Mouse (Mus musculus): ENCODE results near the gene 1110004F10Rik. TPM values are rescaled to one million over a fixed set of nuclear protein-coding genes. Genes with fewer than 3 reads are reported as not detected.

The 1110004F10Rik gene
- polyA plus RNA-seq (2014; fragmentation: Nextera tagmentation; extraction: Ambion mirVana): 275 and 286 TPM in 2 replicates

- Histone ChIP-seq H3K4me1 (ENCODE audit: insufficient read depth) (no peaks in the 10 kb centered on the region), H3K27me3 (ENCODE audit: insufficient read depth, low read length) (peaks cover 42% of the 10 kb centered on the region), H3K36me3 (ENCODE audit: insufficient read depth) (no peaks in the 10 kb centered on the region), H3K27ac (ENCODE audit: low read depth) (no peak within 1 kb of the TSS), H3K4me2 (peak within 1 kb of the TSS; percentile 99), H3K9ac (peak within 1 kb of the TSS; percentile 24; the same call in 1 of the 2 replicates), H3K9me3 (ENCODE audit: low read depth, low read length) (no peaks in the 10 kb centered on the region), H3K4me3 (ENCODE audit: low read depth, low read length) (peak within 1 kb of the TSS; percentile 50)
- WGBS: under 1% methylated on average over 11 of the region's 11 CpGs
- DNase-seq: peak; percentile 14
- 0 out of 2 replicates have a peak, but pooled peaks have one; percentile 19 for ATAC-seq (ENCODE audit: insufficient read depth)
- no peak for TF ChIP-seq CTCF (IDR thresholded peaks at IDR 0.05; ENCODE audit: low read depth)
These were observed at the start of gene 1110004F10Rik for GRCm38 (mm10) chr7:116039196-116039537. Gene 1110004F10Rik, plus strand, starts transcription at chr7:116039397.

DNA sequence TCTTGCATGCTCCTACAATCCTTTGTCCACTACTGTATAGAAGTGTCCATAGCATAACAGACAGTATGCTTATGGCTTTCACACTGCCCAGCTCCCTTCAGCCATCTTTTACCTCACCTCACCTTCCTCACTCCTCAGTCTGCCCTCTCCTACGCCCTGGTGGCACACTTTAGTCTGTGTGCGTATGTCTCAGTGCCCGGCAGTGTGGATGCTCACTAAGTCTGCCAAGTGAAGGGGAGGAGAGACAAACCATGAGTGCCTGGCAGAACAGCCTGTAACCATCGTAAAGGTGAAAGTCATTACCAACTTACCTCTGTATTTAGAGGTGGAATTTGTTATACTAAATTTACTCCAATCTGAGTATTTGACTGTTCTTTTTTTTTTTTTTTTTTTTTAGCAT is 36.5 kb upstream of the 1110004F10Rik start:
- ATAC-seq (ENCODE audit: insufficient read depth) (no peak), DNase-seq (no peak)
- Histone ChIP-seq H3K9me3 (ENCODE audit: low read depth, low read length) (no peaks in the 10 kb centered on the region), H3K4me1 (ENCODE audit: insufficient read depth) (no peaks in the 10 kb centered on the region), H3K27ac (ENCODE audit: low read depth) (no peak overlapping the region), H3K4me3 (ENCODE audit: low read depth, low read length) (no peak overlapping the region), H3K4me2 (no peak overlapping the region), H3K36me3 (ENCODE audit: insufficient read depth) (no peaks in the 10 kb centered on the region), H3K9ac (no peak overlapping the region), H3K27me3 (ENCODE audit: insufficient read depth, low read length) (no peaks in the 10 kb centered on the region)
- WGBS: 82% methylated on average over 4 of the region's 4 CpGs
- no peak for TF ChIP-seq CTCF (IDR thresholded peaks at IDR 0.05; ENCODE audit: low read depth)

GRCm38 (mm10) chr7:116029991-116030390 is 9.2 kb upstream of the 1110004F10Rik start:
- H3K27me3 ChIP-seq (ENCODE audit: insufficient read depth, low read length): 0 out of 2 replicates have a peak, but pooled peaks cover 3% of the 10 kb centered on the region
- WGBS: 63% methylated on average over 3 of the region's 3 CpGs
- 0 out of 2 replicates have a peak, but pooled peaks cover 7% of the 10 kb centered on the region for H3K4me1 ChIP-seq (ENCODE audit: insufficient read depth)
- no peak for TF ChIP-seq CTCF (IDR thresholded peaks at IDR 0.05; ENCODE audit: low read depth)
- H3K4me3 ChIP-seq (ENCODE audit: low read depth, low read length): peak overlapping the region; percentile 56
- peak overlapping the region; percentile 98 for H3K4me2 ChIP-seq
- H3K9me3 ChIP-seq (ENCODE audit: low read depth, low read length): no peaks in the 10 kb centered on the region
- DNase-seq: no peak
- H3K9ac ChIP-seq: 0 out of 2 replicates have a peak overlapping the region, but pooled peaks have one; percentile 76
- H3K27ac ChIP-seq (ENCODE audit: low read depth): peak overlapping the region; percentile 90; the same call in 1 of the 2 replicates
- H3K36me3 ChIP-seq (ENCODE audit: insufficient read depth): no peaks in the 10 kb centered on the region
- ATAC-seq (ENCODE audit: insufficient read depth): no peak

DNA sequence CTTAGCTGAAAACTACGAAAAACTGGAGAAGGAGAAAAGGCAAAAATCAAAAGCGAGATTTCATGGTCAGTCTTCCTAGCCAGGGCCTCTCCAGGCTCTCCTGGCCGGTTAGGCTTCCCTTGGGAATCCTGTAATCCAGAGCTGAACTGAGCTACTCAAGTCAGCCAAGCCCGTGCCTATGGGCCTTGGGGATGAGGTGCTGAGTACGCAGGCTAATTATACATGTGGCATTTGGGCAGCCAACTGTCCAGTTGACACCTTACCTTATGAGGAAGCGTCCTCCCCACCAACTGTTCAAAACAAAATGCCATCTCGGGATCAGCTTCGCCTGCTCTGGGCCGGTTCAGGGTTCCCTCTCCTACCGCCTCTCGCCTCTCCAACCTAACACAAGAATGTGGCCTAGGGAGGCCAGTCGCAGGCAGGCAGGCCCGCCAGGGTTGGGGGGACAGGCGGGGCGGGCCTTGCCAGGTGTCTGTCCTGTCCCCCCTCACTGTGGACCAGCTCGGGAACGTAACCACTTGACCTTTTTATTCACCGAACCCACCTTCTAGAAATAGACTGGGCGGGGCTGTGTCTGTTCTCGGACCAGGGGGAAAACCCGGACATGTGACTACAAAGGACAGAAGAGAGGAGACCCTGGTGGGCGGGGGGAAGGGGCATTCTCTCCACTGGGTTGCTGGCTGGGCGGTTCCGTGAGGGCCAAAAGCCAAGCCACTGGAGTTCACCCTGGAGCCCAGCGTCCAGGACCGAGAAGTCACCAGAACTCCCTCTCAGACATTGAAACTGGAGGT is 8.4 kb upstream of the 1110004F10Rik start:
- Histone ChIP-seq H3K4me2 (peak overlapping the region; percentile 98), H3K36me3 (ENCODE audit: insufficient read depth) (no peaks in the 10 kb centered on the region), H3K9ac (peak overlapping the region; percentile 76), H3K4me3 (ENCODE audit: low read depth, low read length) (peak overlapping the region; percentile 56), H3K27ac (ENCODE audit: low read depth) (peak overlapping the region; percentile 90), H3K27me3 (ENCODE audit: insufficient read depth, low read length) (peaks cover 7% of the 10 kb centered on the region), H3K4me1 (ENCODE audit: insufficient read depth) (0 out of 2 replicates have a peak, but pooled peaks cover 7% of the 10 kb centered on the region), H3K9me3 (ENCODE audit: low read depth, low read length) (no peaks in the 10 kb centered on the region)
- DNase-seq (peak; percentile 40), ATAC-seq (ENCODE audit: insufficient read depth) (peak; percentile 18; the same call in 1 of the 2 replicates)
- WGBS: 20% methylated on average over 26 of the region's 26 CpGs
- TF ChIP-seq CTCF (IDR thresholded peaks at IDR 0.05; ENCODE audit: low read depth): no peak

DNA sequence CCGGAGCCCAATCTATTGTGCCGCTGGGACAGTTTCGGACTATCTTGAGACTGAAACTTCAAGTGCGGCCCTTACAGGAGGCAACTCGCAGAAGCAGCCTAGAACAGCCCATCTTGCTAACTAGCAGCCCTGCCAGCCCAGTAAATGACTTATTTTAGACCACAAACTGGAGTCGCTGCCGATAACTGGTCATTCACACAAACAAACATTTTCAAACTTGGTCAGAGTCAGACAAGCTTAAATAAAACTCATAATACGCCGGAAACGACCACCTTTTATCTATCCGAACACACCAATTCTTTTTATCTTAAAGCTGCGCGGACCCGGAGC is 7.8 kb upstream of the 1110004F10Rik start:
- no peaks in the 10 kb centered on the region for H3K36me3 ChIP-seq (ENCODE audit: insufficient read depth)
- H3K27ac ChIP-seq (ENCODE audit: low read depth): peak overlapping the region; percentile 90
- ATAC-seq (ENCODE audit: insufficient read depth) (peak; percentile 12; the same call in 1 of the 2 replicates), DNase-seq (peak; percentile 68)
- peaks cover 13% of the 10 kb centered on the region for H3K27me3 ChIP-seq (ENCODE audit: insufficient read depth, low read length)
- peak overlapping the region; percentile 76 for H3K9ac ChIP-seq
- H3K4me2 ChIP-seq: peak overlapping the region; percentile 98
- H3K4me1 ChIP-seq (ENCODE audit: insufficient read depth): 0 out of 2 replicates have a peak, but pooled peaks cover 7% of the 10 kb centered on the region
- H3K9me3 ChIP-seq (ENCODE audit: low read depth, low read length): no peaks in the 10 kb centered on the region
- WGBS: under 1% methylated on average over 14 of the region's 14 CpGs
- no peak for TF ChIP-seq CTCF (IDR thresholded peaks at IDR 0.05; ENCODE audit: low read depth)
- peak overlapping the region; percentile 56 for H3K4me3 ChIP-seq (ENCODE audit: low read depth, low read length)

DNA sequence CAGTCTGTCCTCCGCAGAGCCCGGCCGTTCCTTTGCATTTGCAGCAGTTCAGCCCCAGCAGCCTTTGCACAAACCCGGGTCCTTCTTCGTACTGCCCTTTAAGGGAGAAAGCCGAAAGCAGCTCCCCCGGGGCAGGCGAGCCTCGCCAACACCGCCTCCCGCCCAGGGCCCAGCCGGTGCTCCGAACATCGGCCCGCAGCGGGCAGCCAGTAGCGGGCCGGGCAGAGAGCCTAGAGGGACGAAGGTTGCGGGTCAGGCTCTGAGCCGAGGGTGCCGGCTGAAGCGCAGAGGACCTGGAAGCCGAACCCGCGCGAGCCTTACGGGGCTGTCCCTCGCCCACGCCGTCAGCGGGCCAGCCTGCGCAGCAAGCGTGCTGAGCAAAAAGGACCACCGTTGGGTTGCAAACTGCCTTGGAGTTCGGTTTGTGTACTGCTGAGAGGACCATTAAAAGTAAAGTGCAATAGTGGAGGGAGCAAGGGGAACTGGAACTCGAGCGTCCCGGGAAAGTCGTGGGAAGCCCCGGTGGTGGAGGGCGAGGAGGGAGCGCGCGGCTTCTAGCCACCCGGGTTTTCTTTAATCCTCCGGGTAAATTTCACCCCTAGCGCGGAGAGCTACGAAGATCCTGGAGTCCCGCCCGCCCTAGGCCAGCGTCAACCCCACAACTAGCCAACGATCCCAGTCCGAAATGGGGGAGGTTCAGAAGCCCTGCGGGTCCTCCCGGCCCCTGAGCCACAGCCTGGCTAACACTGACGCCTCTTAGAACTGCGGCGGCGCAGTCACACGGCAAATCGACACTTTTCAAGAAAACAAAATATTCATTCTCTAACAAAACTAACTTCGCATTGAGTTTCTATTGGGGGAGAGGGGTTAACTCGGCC is 7.2 kb upstream of the 1110004F10Rik start:
- H3K27ac ChIP-seq (ENCODE audit: low read depth): peak overlapping the region; percentile 90
- H3K4me1 ChIP-seq (ENCODE audit: insufficient read depth): 0 out of 2 replicates have a peak, but pooled peaks cover 7% of the 10 kb centered on the region
- TF ChIP-seq CTCF (IDR thresholded peaks at IDR 0.05; ENCODE audit: low read depth): no peak
- no peaks in the 10 kb centered on the region for H3K9me3 ChIP-seq (ENCODE audit: low read depth, low read length)
- DNase-seq: peak; percentile 77
- peak overlapping the region; percentile 76 for H3K9ac ChIP-seq
- H3K36me3 ChIP-seq (ENCODE audit: insufficient read depth): no peaks in the 10 kb centered on the region
- peak overlapping the region; percentile 56 for H3K4me3 ChIP-seq (ENCODE audit: low read depth, low read length)
- peak overlapping the region; percentile 98 for H3K4me2 ChIP-seq
- peaks cover 19% of the 10 kb centered on the region for H3K27me3 ChIP-seq (ENCODE audit: insufficient read depth, low read length)
- peak; percentile 58 for ATAC-seq (ENCODE audit: insufficient read depth)
- WGBS: under 1% methylated on average over 65 of the region's 65 CpGs

Measured in lung, embryonic 14.5 days (tissue).